Mouse (Mus musculus) cortical plate, adult 2 months (tissue): Measurements from ENCODE around the gene Gm10256.
"Not testable (repeated sequence)": the region's sequence is repeated elsewhere in the genome, so short reads cannot be mapped to it uniquely, and the experiment has no call there.

Source experiments
- CTCF ChIP-seq: fragments of 200-500 bp; IDR thresholded peaks from 2 replicates; pipeline ENCODE4 v1.5.1; 2011; ENCODE audit warnings: mild to moderate bottlenecking, control low read depth, low read length; ENCODE audit not compliant: insufficient read depth; ENCODE audit errors: extremely low read depth
- POLR2A ChIP-seq: fragments of 200-500 bp; IDR thresholded peaks from 2 replicates; pipeline ENCODE4 v1.6.1; 2011; ENCODE audit warnings: mild to moderate bottlenecking, low read length, control low read depth; ENCODE audit not compliant: insufficient read depth; ENCODE audit errors: extremely low read depth

DNA sequence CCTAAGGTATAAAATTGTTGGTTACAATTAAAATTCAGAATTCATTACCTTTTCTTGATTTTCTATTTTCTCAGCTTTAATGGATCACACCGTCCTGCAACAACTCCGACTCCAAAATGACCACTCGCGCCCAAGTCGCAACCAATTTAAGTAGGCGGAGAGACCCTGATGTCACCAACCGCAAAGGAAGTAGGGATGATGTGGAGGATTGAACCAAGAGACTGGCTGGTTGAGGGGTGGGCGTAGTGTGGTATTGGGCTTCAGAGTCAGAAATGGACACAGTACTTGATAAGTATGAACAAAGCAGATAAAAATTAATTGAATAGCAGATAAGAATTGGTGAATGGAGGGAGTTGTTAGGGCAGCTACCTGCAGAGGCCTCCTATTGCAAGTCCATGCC lies 34.4 kb upstream of the Gm10256 start, which contains the start of gene Gm4064:
- not testable (repeated sequence) for TF ChIP-seq POLR2A, CTCF
